Mouse (Mus musculus) activated CD4-positive, CD25-positive, alpha-beta regulatory T cell (primary cell): ENCODE data around the gene Kank4. TPM values are rescaled to one million over a fixed set of nuclear protein-coding genes. Genes with fewer than 3 reads are reported as not detected.

Experiments
- polyA plus RNA-seq, 2 experiments: library from polyadenylated mRNA; unstranded; fragments of 100-300 nt; shearing (Covaris generic); gene quantifications; one replicate each; pipeline ENCODE4 v1.2.1; 2017

Kank4 gene
- polyA plus RNA-seq, result under 1 TPM in 1 of 2 experiments, not detected in 1; 0.48 TPM

GRCm38 (mm10) chr4:98817184-98817911 is at the start of gene Kank4:
TSS of gene Kank4 (minus strand) at chr4:98817537.

GRCm38 (mm10) chr4:98823740-98824139 is 6.4 kb upstream of the Kank4 start, which contains the start of gene I0C0044D17Rik:
TSS of gene I0C0044D17Rik (minus strand) at chr4:98823840.

GRCm38 (mm10) chr4:98726590-98727237 is 90.6 kb downstream of the Kank4 start, which contains the start of gene L1td1:
TSS of gene L1td1 (plus strand) at chr4:98726734.

Other genes with a start within 250 kb of the Kank4 start
- gene L1td1, start 90.8 kb downstream of the Kank4 start, polyA plus RNA-seq, result not detected
- not detected for gene I0C0044D17Rik, start 6.3 kb upstream of the Kank4 start, polyA plus RNA-seq
- gene Usp1, start 106.3 kb upstream of the Kank4 start, polyA plus RNA-seq, result 10 to 100 TPM; 69.9 to 78.9 TPM
- gene Angptl3, start 213.4 kb upstream of the Kank4 start, polyA plus RNA-seq, result under 1 TPM in 1 of 2 experiments, not detected in 1; 0.11 TPM